Mouse (Mus musculus): ENCODE measurements around the gene Spaca6.

DNA sequence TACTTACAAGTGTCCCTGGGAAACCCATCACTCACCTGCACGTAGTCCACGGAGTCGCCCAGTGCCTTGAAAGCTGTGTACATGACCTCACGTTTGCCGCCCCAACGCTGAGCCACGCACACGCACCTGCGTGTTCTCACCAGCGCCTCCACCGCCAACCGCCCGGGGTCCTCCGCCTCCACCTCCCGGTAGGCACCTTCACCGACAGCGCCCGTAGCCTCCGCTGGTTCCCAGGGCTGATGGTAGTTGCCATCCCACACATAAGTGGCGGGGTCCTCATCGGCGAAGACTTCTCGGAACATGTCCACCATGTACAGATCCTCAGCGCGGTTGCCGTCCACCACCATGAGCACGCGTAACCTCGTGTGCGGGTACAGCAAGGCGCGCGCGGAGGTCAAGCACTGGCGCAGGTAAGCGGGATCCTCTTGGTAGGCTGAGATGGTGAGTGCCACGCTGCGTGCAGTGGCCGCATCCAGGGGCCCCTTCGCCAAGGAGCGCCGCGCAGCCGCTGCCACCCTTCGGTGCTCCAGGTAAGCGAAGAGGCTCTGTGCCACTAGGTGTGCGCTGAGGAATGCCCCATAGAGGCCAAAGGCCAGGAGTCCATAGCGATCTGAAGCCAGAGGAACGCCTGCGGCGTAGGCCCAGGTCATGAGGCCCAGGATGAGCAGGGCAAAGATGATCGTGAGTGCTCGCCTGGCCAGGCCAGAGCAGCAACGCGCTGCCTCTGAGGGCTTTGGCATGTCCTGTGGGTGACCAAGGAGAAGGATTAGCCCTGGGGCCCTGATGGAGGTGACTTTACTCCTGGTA, 23.2 kb downstream of the Spaca6 start:
- no peak for TF ChIP-seq CTCF (IDR thresholded peaks at IDR 0.05; ENCODE audit: extremely low read depth, insufficient read length, insufficient replicate concordance, low read depth, low read length)
- no peak for TF ChIP-seq POLR2A (IDR thresholded peaks at IDR 0.05; ENCODE audit: low read depth, low read length)
